Mouse (Mus musculus) layer of hippocampus, postnatal 25 days (tissue): ENCODE results near the gene Adamts17. TPM values are rescaled to one million over a fixed set of nuclear protein-coding genes. Genes with fewer than 3 reads are reported as not detected.

ENCODE experiments used
- DNase-seq, 2 experiments: peaks; one replicate each; pipeline ENCODE4 v3.0.0; 2022; ENCODE audit warnings: mixed read lengths in 2 of 2, low spot score in 1 of 2; ENCODE audit errors: extremely low spot score in 1 of 2
- total RNA-seq, 2 experiments: library from RNA; stranded (reverse); gene quantifications; 2 replicates each; pipeline ENCODE4 v1.2.3; 2021

Adamts17 gene
- total RNA-seq, 2 experiments from 2014 or later, result 20.7 to 29.2 TPM

DNA sequence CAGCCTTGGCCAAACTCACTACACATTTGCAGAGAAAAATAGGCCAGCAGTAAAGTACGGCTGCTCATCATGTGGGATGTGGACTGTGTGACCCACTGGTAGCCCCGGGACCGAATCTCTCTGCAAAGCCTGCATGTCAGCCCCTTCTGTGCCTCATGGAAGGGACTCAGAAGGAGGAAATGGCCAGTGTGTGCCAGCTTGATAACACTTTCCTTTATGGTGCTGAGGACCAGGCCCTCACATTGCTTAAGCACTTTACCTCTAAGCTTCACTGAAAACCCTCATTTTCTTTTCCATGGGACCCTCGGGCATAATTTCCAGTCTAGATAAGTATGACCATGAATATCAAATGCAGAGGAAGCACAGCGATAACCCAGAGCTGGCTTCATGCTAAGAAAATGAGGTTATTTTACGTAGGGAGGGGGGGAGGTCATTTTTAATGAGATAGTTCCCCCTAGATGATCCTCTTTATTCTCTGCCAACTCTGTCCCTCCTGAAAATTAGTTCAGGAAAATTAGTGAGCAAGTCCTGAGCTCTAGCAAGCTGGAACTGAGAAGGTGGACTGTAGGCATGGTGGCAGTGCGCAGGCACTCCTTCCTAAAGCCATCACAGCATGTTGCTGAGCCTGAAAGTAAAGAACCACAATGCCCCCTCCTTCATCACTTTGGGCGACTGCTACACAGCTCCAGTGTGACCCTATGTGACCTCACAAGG lies 127.8 kb downstream of the Adamts17 start:
- no peak for DNase-seq

DNA sequence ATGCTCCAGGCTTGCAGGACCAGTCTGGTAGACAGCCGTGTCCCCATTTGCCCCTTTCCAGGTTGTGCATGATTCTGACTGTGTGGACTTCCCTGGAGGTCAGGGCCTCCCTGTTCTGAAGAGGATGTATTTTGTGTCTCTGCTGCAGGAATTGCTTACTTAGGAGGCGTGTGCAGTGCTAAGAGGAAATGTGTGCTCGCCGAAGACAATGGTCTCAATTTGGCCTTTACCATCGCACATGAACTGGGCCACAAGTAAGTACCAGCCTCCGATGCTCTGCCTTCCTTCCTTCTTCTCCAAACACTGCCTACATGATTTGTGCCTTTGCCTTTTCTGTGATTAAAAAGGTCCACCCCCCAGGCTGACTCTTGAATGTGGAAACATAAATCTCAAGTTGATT lies 129.1 kb downstream of the Adamts17 start:
- no peak for DNase-seq

DNA sequence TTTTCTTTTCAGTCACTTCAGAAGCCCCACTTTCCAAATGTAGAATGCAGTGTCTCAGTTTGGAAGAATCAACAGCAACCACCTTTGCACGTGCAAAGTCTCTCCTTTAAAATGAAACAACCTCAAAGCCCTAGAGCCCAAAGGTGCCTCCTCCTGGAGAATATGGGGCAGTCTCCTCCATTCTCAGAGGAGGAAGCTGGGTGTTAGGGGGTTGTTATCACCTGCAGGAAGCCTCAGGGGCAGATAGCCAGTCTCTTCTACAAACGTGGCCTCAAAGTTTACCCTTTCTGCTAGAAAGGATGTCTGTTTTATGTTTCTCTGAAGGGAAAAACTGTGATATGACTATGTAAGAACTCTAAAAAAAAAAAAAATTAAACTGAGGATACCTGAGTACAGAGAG lies 129.7 kb downstream of the Adamts17 start:
- DNase-seq, result no peak

DNA sequence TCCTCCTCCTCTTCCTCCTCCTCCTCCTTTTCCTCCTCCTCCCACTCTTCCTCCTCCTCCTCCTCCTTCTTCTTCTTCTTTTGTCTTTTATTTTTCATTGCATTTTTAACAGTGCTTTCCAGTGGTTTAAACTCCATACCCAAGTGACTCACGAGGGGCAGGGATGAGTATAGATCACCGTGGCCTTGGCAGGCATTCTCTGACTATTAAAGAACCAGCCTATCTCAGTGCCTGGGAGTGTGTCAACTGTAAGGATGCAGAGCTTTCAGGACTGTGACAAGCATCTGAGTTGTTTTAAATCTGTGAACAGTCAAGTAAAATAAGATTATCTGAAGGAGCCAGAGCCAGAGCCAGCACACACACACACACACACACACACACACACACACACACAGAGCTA lies 130.7 kb downstream of the Adamts17 start:
- DNase-seq, result no peak

DNA sequence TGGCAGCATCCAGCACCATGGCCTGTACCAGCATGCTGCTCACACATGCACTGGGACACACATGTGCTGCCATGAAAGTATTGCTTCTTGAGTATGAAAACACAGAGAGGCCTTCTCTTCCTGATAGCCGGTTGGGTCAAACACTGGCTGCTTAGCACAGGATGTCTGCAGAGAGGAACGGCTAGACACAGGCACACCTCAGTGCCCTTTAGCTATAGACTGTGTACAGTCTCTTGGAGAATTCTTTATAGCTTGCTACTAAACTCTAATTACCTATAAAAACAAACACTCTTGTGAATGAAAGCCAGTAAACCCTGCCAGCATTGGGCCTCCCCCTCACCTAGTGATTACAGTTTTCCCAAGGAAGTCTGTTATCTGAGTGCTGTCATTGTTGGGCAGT lies 131.4 kb downstream of the Adamts17 start:
- no peak for DNase-seq

DNA sequence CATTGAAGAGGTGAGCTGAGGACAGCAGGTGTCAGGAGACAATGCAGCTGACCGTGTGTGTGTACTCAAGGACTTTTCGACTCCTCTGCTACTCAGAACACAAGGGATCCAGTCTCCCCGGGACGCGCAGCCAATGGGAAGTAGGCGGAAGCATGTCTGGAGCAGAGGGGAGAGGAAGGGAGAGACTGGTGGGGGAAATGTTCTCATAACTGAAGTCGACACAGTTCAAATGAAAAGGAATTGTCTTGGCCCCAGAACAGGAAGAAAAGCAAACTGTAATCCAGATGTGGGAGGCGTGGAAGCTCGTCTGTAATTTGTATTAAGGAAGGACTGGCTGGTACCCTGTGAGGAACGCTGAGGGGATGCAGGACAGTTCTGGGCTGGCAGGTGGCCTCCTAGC lies 135.3 kb downstream of the Adamts17 start:
- DNase-seq, result no peak

DNA sequence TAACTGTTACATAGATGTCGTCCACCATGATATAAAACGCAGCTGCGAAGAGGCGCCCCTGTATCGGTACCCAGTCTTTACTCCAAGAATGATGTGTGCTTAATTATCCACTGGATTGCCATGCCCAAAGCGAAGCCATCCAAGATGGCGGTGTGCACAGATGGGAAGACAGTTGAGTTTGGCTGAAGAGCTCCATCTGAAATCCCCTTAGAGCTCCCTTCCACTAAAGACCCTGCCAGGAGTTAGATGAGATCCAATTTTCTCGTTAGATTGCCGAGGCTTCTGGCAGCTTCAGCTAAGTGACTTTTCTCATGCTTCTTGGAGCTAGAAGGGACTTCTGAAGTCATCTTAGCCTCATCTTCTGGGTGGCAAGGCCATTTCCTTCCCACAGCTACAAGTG lies 136.8 kb downstream of the Adamts17 start:
- no peak for DNase-seq

DNA sequence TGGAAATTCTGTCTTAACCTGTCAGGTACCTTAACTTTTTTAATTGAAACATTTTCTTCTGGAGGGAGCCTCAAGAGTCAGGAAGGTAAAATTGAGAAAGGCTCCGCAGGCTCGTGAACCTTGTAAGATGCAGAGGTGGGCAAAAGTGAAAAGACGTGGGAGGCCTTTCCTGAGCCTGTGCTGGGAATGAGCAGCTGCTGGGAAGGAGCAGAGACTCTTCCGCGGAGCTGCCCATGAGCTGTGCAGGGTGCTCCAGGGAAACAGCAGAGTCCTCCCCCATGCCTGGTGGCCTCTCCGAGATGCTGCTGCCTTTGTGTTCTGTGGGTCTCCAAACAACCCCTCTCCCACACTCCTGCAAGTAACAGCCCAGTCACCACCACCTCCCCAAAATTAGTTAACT lies 142.1 kb downstream of the Adamts17 start:
- no peak for DNase-seq

DNA sequence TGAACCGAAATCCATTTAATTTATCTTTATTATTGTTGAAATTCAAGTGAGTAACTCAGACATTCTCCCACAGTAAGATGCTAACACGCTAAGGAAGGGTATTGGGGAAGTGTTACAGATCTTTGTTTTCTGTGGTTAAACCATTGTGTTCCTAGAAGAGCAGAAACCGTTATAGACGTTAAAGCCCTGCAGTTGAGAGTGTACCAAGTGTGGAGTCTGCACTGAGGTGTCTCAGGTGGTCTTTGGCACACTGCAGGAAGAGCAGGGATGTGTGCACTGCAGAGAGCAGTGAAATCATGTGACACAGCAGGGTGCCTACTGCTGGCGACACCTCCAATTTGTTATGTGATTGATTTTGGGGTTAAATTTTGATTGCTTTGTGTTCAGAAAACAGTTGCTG lies 142.5 kb downstream of the Adamts17 start:
- DNase-seq, result no peak

DNA sequence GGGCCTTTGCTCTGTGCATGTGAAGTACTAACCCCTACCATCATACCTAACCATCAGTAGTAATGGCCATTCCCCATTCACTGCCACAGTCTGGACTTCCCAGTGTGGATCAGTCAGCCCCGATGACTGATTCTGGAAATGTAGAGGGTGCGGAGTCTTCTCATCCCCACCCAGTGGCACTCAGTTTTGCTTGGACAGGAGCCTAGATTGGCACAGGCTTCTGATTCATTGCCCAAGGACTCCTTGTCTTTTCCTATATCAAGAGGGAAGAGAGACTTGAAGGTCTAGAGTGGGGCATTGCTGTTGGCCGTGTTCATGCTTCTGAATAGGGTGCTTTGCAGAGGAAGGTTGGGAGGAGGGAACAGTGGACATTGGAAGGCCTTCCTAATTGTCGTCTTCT lies 148.1 kb downstream of the Adamts17 start:
- no peak for DNase-seq

DNA sequence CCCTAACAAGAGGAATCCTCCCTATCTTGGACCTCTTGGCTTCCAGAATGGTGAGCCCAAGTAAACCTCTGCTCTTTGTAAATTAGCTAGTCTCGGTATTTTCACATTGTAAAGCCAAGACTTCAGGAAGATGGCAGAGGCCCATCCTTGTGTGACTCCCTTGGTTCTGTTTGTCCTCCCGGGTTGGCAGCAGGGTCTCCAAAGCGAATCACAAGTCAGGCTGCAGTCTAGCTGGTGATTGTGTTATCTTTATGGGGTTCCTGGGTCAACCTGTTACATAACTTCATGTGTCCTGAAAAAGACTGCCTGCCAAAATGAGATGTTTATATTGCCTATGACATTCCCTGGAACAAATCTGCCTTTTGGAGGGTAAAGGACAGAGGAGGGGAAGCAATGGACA lies 148.9 kb downstream of the Adamts17 start:
- DNase-seq, result no peak

DNA sequence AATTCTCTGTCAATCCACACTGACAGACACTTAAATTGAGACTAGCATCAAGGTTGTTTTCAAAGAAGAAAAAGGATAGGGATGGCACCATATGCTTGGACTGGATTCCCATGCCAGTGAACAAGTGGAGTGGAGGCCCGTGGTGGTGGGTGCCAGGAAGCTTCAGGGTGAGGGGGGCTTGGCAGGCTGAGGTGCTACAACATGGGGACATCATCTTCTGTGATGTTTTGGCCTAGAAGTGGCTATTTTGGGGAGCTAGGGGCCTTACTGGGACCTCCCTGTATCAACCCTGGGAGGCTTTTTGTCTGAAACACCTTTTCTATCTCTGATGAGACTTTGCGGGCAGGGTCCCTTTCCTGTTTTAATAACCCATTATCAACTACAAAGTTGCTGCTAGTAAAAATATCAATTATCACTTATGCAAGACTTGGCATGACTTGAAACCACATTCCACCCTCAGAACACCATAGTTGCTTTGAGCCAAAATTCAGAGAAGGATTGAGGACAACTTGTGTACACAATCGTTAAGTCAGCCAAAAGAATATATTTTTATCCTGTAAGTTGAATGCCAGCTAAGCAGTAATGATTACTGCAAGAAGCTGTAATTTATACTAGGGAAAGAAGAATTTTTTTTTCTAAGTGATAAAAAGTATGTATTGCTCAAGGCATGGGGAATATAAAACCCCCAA lies 150.0 kb downstream of the Adamts17 start:
- no peak for DNase-seq

DNA sequence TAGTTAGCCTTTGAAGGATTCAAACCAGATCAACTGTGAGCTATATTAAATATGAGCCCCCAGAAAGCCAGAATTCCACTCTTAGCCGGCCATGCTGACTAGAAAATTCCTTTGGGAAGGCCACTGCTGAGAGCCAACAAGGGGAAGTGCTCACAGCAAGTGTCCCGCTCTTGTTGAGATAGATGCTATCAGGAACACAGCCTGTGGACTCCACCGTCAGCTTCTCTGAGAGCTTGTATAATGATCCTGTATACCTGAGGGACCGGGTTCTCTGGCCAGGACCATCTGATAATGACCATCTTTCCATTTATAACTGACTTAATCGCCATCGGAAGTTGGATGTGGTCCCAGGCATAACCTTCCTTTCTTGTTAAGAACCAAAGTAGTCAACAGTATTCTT lies 159.3 kb downstream of the Adamts17 start:
- no peak for DNase-seq

DNA sequence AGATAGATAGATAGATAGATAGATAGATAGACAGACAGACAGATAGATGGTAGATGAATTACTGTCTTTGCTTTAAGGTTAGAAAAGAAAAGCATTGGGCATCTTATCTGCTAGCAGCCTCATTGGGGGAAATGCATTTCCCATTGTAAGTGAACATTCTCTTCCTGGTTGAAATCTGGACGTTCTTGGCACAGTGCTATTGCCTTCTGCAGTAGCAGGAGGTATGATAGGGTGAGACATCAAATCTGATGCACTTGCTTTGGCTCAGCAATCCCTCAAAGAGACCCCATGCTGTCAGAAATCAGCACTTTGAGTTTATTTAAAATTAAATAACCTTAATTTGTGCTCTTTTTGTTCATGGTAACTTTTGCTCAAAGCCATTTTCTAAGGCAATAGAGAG lies 164.1 kb downstream of the Adamts17 start:
- DNase-seq, result peak in 1 of 2 experiments; percentile 34

DNA sequence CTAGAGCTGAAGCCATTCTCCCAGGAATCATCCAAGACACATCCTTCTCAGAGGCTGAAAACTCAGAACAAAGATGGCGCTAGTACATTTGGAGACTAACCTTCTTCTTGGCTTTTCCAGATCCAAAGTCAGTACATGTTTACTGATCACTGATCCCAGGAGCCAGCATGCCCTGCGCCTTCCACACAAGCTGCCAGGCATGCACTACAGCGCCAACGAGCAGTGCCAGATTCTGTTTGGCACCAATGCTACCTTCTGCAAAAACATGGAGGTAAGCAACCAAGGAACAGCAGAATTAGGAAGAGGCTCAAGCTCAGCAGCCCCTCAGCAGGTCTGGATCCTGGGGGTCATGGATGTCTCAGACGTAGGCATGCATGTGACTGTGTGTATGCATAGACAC lies 164.7 kb downstream of the Adamts17 start:
- no peak for DNase-seq

DNA sequence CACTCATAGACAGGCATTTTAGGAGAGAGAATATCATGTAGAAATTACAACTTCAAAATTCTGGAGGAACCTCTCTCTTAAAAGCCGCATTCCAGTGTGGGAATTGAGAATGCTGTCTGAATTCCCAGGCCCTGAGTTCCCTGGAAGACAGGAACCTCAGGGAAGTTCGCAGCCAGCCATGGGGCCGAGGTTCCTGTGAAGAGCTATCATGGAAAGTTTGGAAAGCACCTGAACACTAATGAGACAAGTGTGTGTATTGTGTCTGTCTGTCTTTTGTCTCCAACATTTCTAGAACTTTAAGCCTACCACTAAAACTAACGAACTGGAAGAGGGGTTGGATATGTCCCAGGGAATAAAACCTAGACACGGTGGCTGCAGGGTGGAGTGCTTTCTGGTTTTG lies 170.3 kb downstream of the Adamts17 start:
- DNase-seq, result no peak

DNA sequence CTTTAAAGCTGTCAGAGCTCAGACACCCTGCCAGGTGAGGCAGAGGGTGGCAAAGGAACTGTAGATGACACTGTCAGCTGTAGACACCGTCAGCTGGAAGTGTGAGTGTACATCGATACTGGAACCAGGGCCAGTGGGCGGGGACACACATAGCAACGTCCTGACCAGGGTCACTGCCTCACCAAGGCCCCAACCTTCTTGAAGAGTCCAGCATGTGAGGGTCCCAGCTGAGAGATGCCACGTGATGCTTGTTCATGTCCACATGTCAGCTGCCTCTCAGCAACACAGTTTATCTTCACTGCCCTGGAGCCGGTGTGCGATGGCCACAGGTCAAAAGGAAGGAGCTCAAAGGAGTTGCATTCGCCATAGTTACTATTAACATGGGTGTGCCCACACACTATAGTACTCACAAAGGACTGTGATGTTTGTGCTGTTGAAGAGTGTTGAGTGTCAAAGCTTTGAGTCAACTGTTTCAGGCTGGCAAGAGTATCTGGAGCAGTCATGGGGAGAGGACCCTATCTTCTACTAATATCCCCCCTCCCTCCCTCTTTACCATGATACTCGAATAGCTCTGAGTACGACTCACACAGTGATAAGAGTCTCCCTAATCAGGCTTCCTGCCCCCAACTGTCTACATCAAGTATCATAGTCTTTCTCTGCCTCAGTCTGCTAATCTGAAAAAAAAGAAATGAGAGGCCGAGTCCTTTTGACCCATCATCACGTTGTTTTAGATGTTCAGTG lies 172.6 kb downstream of the Adamts17 start:
- DNase-seq, result no peak

DNA sequence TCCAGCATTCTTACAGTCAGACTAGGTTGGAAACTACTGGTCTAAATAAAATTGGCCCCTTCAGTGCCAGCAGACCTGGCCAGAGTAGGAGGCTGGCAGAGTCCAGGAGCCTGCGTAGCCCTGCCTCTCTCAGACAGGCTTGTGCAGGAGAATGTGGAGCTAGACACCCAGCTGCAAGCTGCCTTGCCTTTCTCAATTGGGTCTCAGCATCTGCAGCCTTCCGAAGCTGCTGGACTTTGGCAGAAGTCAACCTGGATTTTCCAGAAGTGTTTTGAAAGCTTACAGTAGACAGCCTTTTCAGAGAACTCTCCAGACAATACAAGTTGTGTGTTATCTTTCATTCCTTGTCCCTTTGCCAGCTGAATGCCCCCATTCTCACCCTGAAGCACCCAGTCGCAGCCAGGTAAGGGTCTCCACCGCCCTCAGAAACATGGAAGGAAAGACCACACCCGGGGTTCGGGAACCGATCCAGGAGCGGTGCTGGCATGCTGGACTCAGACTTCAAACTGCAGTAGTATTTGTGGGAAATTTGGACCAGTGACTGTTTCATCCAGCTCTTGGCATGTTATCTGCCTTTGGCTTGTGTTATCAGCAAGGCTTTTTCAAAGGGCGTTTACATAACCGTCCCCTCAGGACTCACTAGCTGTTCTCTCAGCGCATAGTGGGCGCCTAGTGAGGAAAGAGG lies 173.8 kb downstream of the Adamts17 start:
- DNase-seq, result peak in 1 of 2 experiments; percentile 20

DNA sequence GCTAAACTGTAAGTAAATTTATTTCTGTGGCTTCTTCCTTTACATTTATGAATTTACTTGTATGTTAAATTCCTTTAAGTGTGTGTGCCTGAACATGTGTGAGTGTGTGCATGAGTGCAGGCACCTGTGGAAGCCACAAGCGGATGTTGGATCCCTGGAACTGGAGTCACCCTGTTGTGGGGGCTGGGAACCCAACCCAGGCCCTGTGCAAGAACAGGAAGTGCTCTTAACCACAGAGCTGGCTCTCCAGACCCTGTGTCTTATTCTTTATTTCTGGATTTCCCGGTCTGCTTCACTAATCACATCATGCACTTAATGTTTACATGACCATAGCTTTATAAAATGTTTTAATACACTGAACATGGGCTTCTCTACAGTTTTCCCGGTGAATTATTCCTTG lies 180.4 kb downstream of the Adamts17 start:
- DNase-seq, result no peak

DNA sequence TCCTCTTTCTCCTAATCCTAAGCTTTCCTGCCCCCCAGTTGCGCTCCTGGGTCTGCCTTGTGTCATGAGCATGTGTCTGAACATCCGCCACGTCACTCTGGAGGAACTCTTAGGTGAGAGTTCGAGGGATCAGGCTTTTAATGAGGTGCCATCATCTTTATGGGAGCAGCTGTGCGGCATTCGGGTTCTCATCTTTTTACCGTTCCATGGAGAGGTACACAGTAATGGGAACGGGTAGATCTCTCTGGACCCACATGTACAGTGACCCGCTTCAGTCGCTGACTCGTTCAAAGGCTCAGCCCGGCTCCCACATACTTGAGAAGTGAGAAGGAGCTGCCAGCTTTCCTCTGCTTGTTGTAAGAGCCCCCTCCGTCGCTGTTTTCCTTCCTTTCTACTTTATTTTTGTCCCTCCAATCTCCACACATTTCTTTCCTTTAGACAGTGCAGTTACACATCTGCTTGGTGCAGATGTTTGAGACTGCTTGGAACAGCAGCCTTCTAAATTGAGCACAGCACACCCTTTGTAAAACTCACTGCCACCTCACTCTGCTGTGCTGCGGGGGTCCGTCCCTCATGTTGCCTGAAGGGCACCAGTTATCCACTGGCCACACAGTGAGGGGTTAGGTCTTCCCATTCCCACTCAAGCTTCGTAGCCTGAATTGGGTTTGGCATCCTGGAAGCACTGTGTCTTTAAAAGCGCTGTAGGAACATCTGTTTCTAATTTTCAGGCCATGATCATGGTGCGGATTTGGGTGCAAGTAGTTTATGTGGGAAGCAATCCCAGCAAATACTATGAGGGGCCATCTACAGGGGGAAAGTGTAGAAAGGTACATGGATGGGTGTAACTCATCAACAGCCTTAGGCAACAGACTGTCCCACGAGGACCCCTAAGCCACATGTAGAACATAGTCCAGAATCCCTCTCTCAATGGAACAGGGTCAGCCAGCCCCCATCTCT lies 186.9 kb downstream of the Adamts17 start:
- no peak for DNase-seq
